Mouse (Mus musculus) lung, adult 10 weeks (tissue): Measurements from ENCODE around the gene Ift140. TPM values are rescaled to one million over a fixed set of nuclear protein-coding genes. Genes with fewer than 3 reads are reported as not detected.

Source experiments
- polyA plus RNA-seq: library from polyadenylated mRNA; stranded (reverse); fragments of 350-450 nt; fragmentation: Illumina TruSeq; extraction: RNeasy Lipid Tissue Mini Kit (QIAGEN cat#74804); gene quantifications from one replicate; pipeline ENCODE4 v1.2.3, GENCODE M21; 2014; ENCODE audit warnings: low read depth, low replicate concordance; ENCODE audit not compliant: insufficient read depth

The Ift140 gene
- 6.4 TPM for polyA plus RNA-seq

GRCm38 (mm10) chr17:25015655-25016291, at the start of gene Ift140, which contains the start of gene Cramp1l:
TSS of gene Ift140 (plus strand) at chr17:25016085.
TSS of gene Cramp1l (minus strand) at chr17:25015788.

GRCm38 (mm10) chr17:25083444-25083931, 67.6 kb downstream of the Ift140 start, which contains the start of gene Tmem204:
TSS of gene Tmem204 (minus strand) at chr17:25083591.

DNA sequence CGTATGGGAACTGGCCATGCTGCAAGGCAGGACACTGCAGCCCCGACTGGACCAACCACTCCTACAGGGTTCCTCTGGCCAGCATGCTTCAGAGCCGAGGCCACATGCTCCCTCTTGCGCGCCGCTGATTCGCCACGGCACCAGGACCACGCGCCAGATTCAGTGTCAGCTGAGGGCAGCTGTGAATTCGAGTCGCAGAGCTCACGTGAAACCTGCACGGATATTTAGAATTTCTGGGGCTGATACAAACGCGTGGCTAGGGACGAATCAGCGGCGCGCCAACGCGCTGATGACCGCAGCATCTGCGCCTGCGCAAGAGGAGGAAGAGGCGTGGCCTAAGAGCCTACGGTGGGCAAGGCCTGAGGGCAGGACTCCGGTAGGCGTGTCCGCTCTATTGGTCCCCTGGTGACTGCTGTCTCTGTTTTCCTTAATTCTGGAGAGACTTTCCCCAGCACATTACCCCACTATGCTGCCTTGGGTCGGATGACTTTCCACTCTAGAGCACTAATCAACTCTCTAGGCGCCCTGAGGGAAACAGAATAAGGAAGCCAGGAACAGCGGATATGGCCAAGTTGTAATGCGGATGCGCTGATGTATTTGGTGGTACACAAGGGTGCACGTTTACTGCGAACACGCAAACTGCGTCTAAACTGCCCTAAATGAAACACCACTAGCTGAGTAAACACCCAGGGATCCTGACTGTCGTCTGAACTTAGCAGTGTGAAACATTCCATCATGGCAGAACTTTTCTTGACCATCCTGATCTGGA, 100.0 kb downstream of the Ift140 start, which contains the start of gene Telo2:
Gene Telo2 (minus strand): TSS at position 304 of the 769 bp plus-strand sequence.

DNA sequence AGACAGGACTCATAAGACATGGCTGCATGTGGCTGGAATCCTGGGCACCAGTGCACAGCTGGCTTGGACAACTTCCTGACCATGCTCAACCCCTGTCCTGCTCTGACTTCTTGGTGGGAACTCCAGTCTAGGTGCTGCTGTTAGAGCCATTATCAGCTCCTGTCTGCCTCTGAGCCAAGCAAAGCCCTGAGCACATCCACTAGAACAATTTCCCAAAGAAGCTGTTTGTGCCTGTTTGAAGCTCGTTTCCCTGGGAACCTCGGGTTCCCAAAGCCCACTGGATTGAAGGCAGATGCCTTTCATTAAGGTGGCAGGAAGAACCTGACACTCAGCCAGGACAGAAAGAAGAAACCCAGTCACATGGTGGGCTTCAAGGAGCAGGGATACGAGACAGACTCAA, 104.5 kb downstream of the Ift140 start, which contains the start of gene Ptx4:
Gene Ptx4 (plus strand): TSS at position 355 of the 400 bp plus-strand sequence.

DNA sequence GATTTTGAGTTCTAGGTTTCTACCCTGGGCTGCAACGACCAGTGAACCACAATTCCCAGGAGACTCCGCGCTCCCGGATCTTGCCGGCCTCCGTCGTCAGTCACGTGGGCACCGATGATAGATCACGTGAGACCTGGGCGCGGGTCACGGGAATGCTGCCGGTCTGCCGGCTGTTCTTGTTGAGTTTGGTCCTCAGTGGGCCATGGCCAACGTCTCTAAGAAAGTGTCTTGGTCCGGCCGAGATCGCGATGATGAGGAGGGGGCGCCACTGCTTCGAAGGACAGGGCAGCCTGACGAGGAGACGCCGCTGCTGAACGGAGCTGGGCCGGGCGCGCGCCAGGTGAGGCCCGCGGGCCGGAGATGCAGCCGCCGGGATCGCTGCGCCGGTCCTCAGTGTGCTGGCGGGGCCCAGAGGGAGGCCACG, 117.4 kb downstream of the Ift140 start, which contains the start of gene Clcn7:
Gene Clcn7 (plus strand): TSS at position 117 of the 424 bp plus-strand sequence.

Other genes with a start within 250 kb of the Ift140 start
- gene Meiob, start 211.8 kb upstream of the Ift140 start, polyA plus RNA-seq: not detected
- gene Hagh, start 175.9 kb upstream of the Ift140 start, polyA plus RNA-seq: 45.6 TPM
- gene Fahd1, start 165.7 kb upstream of the Ift140 start, polyA plus RNA-seq: 9.0 TPM
- 1.3 TPM for gene Igfals, start 150.1 kb upstream of the Ift140 start, polyA plus RNA-seq
- 28.8 TPM for gene Nubp2, start 129.7 kb upstream of the Ift140 start, polyA plus RNA-seq
- 25.7 TPM for gene Spsb3, start 129.4 kb upstream of the Ift140 start, polyA plus RNA-seq
- 8.2 TPM for gene Eme2, start 121.0 kb upstream of the Ift140 start, polyA plus RNA-seq
- gene Mrps34, start 121.0 kb upstream of the Ift140 start, polyA plus RNA-seq: 47.3 TPM
- gene Nme3, start 119.6 kb upstream of the Ift140 start, polyA plus RNA-seq: 65.8 TPM
- gene Mapk8ip3, start 79.1 kb upstream of the Ift140 start, polyA plus RNA-seq: 16.0 TPM
- 12.6 TPM for gene Jpt2, start 55.4 kb upstream of the Ift140 start, polyA plus RNA-seq
- gene Cramp1l, start 297 bp upstream of the Ift140 start, polyA plus RNA-seq: 3.6 TPM
- 141 TPM for gene Tmem204, start 67.5 kb downstream of the Ift140 start, polyA plus RNA-seq
- gene Telo2, start 99.9 kb downstream of the Ift140 start, polyA plus RNA-seq: 11.7 TPM
- not detected for gene Ptx4, start 104.7 kb downstream of the Ift140 start, polyA plus RNA-seq
- gene Clcn7, start 117.3 kb downstream of the Ift140 start, polyA plus RNA-seq: 13.7 TPM
- gene Ccdc154, start 146.4 kb downstream of the Ift140 start, polyA plus RNA-seq: not detected
- gene Gm38655, start 159.4 kb downstream of the Ift140 start, polyA plus RNA-seq: 3.1 TPM
- gene BC003965, start 168.5 kb downstream of the Ift140 start, polyA plus RNA-seq: 13.3 TPM
- 11.2 TPM for gene Unkl, start 172.3 kb downstream of the Ift140 start, polyA plus RNA-seq
- 49.7 TPM for gene Gnptg, start 224.0 kb downstream of the Ift140 start, polyA plus RNA-seq
- gene Tsr3, start 224.1 kb downstream of the Ift140 start, polyA plus RNA-seq: 13.7 TPM
- gene Baiap3, start 240.3 kb downstream of the Ift140 start, polyA plus RNA-seq: 6.2 TPM